Mouse (Mus musculus): Measurements from ENCODE around the gene Hyal2.
A peak's percentile ranks its signal among the peaks of the same experiment; 100 is the strongest.

Gene Hyal2

GRCm38 (mm10) chr9:107567702-107568319 is at the start of gene Hyal2:
Gene Hyal2, plus strand, starts transcription at chr9:107567945.
- DNase-seq: no peak

DNA sequence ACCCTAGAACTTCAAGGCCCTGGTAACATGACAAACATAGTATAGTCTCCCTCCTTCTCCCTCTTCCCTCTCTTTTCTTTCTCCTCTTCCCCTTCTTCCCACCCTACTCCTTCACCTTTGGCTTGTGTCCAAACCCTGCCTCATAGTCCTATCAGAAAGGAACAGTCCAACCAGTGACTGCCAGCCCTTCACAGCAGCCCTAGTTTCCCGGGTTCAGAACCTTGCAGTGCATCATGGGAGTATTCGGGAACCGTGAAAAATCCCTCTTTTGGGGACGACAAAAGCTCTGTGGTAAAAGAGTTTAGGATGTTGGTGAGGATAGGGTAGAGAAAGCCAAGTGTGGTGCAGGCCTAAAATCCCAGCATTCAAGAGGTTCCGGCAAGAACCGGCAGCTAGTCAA is 47.4 kb upstream of the Hyal2 start:
- DNase-seq: no peak

- DNase-seq: no peak
Measured at GRCm38 (mm10) chr9:107521190-107521589, 46.6 kb upstream of the Hyal2 start.

DNA sequence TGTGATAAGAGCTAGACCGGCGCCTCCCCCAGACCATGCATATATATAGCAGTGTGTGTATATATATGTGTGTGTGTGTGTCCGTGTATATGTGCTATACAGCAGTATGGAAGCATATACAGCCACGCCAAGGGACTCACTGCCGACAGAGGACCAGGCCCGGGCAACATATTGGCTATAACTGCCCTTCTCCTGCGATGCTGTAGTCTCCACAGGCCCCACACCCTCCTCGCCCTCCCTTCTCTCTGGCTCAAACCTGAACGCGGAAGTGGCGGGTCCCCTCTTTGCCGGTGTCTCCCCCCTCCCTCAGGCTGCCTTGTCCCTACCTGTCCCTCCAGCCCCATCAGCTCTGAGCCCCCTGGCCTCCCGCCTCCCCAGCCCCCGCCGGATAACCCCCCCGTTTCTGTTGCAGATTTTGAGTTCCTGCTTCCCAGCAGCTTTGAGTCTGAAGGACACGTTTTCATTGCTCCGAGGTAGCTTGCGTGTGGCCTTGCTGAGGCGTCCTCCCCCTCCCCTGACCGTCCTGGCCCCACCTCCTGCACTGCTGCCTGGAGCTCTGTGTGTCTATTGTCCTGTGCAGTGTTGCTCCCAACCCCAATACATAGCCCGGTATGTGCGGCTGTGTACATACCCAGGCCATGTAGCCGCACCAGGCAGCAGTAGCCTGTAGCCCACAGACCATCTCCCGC is 45.9 kb upstream of the Hyal2 start:
- DNase-seq: no peak

DNA sequence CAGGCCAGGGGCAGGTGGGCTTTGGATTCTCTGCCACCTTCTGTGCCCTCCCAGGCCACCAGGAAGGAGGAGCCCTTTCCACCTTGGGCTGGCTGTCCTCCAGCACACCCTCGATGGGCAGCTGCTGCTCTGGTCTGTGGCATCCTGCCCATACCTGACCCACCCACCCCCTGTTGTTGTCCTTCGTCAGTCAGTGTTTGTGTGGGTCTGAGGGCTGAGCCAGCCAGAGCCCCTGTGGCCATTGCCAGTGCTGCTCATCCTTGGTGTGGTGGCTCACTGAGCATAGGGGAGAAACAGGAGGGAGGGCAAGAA is 45.4 kb upstream of the Hyal2 start:
- no peak for DNase-seq

GRCm38 (mm10) chr9:107526198-107527026 is 41.3 kb upstream of the Hyal2 start:
- DNase-seq: peak in 1 of 2 experiments; percentile 46

DNA sequence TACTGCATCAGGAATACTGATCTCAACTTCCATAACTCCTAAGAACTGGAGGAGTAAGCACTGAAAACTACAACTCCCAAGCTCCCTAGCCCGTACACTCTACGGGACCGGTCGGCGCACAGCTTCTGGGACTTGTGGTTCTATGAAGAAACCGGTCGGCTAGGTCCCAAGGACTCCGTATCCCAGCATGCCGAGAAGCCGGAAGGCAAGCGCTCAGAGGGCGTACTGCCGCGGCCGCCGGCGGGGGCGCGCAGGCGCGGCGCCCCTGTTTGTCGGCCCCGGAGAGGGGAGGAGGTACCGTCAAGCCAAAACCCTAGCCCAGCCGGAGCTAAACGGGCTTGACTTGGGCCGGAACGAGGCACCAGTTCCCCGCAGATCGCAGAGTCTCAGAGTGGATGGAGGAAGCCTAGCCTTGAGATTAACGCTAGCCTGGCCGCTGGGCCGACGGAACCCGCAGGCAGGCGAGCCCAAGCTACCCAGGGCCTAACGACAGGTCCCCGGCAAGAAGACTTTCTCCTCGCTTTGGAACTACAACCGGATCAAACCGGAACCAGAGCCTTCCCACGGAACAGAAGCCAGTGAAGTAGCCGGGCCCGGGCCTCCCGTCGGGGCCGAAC is 33.8 kb upstream of the Hyal2 start, which contains the start of gene Tmem115:
Gene Tmem115, plus strand, starts transcription at position 155 of the 617 bp plus-strand sequence.
- DNase-seq: peak; percentile 89 to 91

DNA sequence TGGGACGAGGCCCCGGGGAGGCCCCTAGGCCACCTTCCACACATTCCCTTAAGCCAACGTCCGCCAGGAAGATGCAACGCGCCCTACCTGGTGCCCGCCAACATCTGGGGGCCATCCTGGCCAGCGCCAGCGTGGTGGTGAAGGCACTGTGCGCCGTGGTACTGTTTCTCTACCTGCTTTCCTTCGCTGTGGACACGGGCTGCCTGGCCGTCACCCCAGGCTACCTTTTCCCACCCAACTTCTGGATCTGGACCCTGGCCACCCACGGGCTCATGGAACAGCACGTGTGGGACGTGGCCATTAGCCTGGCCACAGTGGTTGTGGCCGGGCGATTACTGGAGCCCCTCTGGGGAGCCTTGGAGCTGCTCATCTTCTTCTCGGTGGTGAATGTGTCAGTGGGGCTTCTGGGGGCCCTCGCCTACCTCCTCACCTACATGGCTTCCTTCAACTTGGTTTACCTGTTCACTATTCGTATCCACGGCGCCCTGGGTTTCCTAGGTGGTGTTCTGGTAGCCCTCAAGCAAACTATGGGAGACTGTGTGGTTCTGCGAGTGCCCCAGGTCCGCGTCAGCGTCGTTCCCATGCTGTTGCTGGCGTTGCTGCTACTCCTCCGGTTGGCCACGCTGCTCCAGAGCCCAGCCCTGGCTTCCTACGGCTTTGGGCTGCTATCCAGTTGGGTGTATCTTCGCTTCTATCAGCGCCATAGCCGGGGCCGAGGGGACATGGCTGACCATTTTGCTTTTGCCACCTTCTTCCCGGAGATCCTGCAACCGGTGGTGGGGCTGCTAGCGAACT is 33.1 kb upstream of the Hyal2 start:
- DNase-seq: peak; percentile 32 to 44

DNA sequence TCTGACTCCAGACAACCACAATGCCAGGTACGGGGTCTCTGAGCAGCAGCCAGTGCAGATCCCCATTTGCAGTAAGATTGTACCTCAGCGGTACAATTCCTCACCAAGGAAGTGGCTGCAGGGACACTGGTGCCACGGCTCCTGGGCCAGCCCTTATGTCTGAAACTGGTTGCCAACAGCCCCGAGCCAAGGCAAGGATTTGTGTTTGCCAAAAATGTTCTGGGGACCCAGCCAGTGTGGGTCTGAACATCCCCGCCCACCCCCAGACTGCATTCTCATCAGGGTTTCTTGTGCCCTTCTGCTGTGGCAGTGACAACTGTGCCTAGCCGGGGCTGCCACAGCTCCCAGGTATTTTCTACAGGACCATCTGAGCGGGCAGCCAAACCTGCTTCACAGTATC is 29.5 kb upstream of the Hyal2 start:
- DNase-seq: no peak

GRCm38 (mm10) chr9:107538711-107539110 is 29.0 kb upstream of the Hyal2 start:
- no peak for DNase-seq

GRCm38 (mm10) chr9:107539940-107540339 is 27.8 kb upstream of the Hyal2 start:
- no peak for DNase-seq

DNA sequence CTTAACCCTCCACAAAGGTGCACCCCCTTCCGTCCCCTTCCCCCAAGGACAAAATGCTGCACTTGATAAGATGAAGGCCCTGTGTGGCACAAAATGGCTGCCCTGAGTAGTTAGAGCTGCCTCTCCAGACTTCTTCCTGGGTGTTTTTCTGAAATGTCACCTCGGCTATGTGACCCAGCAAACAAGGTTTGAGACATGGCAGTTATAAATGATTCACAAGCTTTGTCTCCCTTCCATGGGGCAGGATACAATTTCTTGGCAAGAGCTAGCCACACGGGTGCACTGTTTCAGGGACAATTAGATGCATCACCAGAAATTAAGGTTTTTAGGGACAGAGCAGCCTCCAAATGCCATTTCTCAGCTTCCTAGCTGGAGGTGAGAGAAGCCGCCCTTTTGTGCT is 27.3 kb upstream of the Hyal2 start:
- DNase-seq: no peak

DNA sequence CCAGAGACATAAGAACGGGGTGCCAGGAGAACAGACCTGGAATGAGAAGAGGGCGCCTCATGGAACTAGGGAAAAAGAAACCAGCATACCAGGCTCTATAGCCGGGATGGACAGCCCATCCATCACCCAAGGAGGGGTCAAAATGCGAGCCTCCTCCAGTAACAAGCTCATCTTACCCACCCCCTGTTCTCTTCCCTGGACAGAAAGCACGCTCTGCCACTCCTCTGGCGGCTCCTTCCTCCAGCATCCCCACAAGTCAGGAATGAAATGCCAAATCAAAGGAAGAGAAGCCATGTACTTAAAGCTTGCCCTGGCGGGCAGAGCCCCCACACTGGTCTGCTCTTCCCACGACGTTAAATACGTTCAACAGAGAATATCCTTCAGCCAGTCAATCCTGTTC is 26.7 kb upstream of the Hyal2 start:
- DNase-seq: no peak

DNA sequence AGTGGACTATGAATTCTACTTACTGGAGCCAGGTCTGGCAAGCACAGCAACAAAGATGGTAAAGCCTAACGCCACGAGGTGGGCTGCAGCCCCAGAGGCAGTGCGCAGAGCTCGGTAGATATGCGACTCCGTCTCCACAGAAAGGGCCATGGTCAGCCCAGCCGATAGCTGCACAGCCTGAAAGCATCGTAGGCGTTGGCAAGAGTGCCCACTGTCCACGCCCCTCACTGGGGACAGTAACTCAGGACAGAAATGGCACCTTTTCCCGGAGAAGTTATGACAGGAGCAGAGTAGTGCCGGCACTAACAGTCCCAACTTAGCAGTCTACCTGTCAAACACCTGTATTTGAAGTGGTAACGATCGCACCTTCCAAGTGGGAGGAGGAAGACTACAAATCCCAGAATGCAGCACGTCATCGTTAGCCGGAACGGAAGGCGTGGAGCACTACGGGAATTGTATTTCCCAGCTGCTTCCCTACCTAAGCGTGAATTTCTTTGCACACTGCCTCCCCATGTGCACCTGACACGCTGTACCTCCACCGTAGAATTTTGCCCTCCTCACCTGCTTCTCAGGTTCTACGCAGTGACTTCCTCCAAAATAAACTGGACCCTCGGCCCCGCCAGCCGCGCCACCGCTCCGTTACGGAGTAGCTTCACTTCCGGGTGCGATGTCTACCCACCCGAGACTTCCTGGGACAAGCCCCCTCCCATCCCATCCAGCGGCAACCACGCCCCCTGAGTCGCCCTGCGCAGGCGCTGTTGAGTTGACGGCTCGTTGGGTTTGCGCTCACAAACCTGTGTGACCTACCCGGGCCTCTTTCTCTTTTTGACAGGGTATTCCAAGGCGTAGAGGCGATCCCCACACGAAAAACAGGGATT is 26.0 kb upstream of the Hyal2 start, which contains the start of the genes Cyb561d2 and Nprl2:
Gene Cyb561d2, minus strand, starts transcription at position 720 of the 878 bp plus-strand sequence.
Gene Nprl2, plus strand, starts transcription at position 753 of the 878 bp plus-strand sequence.
- peak; percentile 90 to 92 for DNase-seq

- DNase-seq: no peak
Measured at GRCm38 (mm10) chr9:107542352-107542686, 25.4 kb upstream of the Hyal2 start.

DNA sequence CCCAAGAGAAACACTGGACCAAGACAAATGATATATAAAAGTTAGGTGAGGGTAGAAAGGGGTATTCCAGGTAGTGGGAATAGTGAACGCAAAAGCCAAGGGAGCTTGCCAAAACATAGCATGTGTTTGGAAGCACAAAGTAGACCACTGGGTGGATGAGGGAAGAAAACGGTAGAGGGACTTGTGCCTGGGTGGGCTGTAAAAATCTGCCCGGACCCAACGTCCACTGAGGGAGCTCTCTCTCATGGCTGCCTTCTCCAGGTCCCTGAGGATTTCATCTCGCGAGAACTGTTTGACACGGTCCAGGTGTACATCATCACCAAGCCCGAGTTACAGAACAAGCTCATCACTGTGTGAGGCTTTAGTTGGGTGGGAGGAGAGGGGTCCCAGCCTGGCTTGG is 25.0 kb upstream of the Hyal2 start:
- no peak for DNase-seq

GRCm38 (mm10) chr9:107543299-107543698 is 24.4 kb upstream of the Hyal2 start:
- DNase-seq: no peak

- no peak for DNase-seq
Measured at GRCm38 (mm10) chr9:107544196-107544700, 23.5 kb upstream of the Hyal2 start.

DNA sequence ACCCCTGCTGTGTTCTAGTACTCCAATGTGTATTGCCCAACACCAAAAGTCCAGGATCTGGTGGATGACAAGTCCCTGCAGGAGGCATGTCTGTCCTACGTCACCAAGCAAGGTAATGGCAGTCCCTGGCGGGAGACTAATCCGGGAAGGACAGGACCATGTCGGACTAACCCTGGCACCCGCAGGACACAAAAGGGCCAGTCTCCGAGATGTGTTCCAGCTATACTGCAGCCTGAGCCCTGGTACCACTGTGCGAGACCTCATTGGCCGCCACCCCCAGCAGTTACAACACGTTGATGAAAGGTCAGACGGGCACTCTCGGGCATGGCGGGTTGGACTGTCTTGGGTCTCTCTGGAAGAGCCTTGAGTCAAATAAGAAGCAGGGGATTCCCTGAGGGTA is 23.0 kb upstream of the Hyal2 start:
- no peak for DNase-seq

DNA sequence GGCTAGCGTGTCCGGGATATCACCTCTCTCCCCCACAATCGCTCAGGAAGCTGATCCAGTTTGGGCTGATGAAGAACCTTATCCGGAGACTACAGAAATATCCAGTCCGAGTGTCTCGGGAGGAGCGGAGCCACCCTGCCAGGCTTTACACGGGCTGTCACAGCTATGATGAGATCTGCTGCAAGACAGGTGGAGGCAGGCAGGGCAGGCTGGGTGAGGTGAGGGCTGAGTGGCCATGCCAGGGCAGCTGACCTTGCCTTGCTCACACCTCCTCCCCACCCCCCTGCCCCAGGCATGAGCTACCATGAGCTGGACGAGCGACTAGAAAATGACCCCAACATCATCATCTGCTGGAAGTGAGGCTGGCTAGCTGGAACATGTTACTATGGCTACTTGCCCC is 22.5 kb upstream of the Hyal2 start:
- no peak for DNase-seq

DNA sequence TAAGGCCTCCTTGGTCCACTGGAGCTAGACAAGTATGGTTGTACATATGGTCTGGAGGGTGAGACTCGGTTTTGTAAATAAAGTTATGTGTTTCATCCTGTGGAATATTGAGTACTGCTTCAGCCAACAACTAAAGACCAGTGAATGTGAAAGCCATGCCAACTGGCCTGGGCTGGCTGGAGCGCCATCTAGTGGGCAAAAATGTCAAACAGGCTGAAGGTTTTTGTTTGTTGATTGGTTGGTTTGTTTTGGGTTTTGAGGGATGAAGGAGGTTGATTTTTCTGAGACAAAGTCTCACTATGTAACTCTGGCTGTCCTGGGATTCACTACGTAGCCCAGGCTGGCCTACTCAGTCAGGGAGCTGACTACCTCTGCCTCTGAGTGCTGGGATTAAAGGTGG is 22.1 kb upstream of the Hyal2 start:
- DNase-seq: peak; percentile 79 to 87
